Mouse (Mus musculus): ENCODE results near the gene Ugt1a10. TPM values are rescaled to one million over a fixed set of nuclear protein-coding genes. Genes with fewer than 3 reads are reported as not detected.
"Not testable (repeated sequence)": the region's sequence is repeated elsewhere in the genome, so short reads cannot be mapped to it uniquely, and the experiment has no call there.

Ugt1a10 gene
- total RNA-seq, 2 experiments from 2014 or later = not detected

- DNase-seq (ENCODE audit: low spot score in 2 of 2) = peak in 1 of 2 experiments; percentile 28
Observed at GRCm38 (mm10) chr1:88213766-88214461, 158.7 kb downstream of the Ugt1a10 start.

- peak in 1 of 2 experiments; percentile 9 for DNase-seq (ENCODE audit: low spot score in 2 of 2)
Observed at GRCm38 (mm10) chr1:88214462-88214952, 159.3 kb downstream of the Ugt1a10 start.

GRCm38 (mm10) chr1:88215466-88216380, 160.5 kb downstream of the Ugt1a10 start:
- DNase-seq (ENCODE audit: low spot score in 2 of 2) = peak in 1 of 2 experiments; percentile 9

GRCm38 (mm10) chr1:88216551-88216950, 161.4 kb downstream of the Ugt1a10 start:
- peak in 1 of 2 experiments; percentile 10 for DNase-seq (ENCODE audit: low spot score in 2 of 2)

- DNase-seq (ENCODE audit: low spot score in 2 of 2) = peak in 1 of 2 experiments; percentile 15
Observed at GRCm38 (mm10) chr1:88217144-88217543, 162.0 kb downstream of the Ugt1a10 start.

- DNase-seq (ENCODE audit: low spot score in 2 of 2) = peak in 1 of 2 experiments; percentile 13
Observed at GRCm38 (mm10) chr1:88217576-88217975, 162.4 kb downstream of the Ugt1a10 start.

- DNase-seq (ENCODE audit: low spot score in 2 of 2) = peak; percentile 28 to 43
Observed at GRCm38 (mm10) chr1:88218051-88218450, 162.9 kb downstream of the Ugt1a10 start.

GRCm38 (mm10) chr1:88218591-88218990, 163.4 kb downstream of the Ugt1a10 start:
- DNase-seq (ENCODE audit: low spot score in 2 of 2) = no peak

- DNase-seq (ENCODE audit: low spot score in 2 of 2) = peak in 1 of 2 experiments; percentile 22
Observed at GRCm38 (mm10) chr1:88219054-88219453, 163.9 kb downstream of the Ugt1a10 start.

GRCm38 (mm10) chr1:88220336-88220735, 165.1 kb downstream of the Ugt1a10 start:
- DNase-seq (ENCODE audit: low spot score in 2 of 2) = peak in 1 of 2 experiments; percentile 21

- peak in 1 of 2 experiments; percentile 0 for DNase-seq (ENCODE audit: low spot score in 2 of 2)
Observed at GRCm38 (mm10) chr1:88222216-88222615, 167.0 kb downstream of the Ugt1a10 start.

GRCm38 (mm10) chr1:88223011-88223515, 167.9 kb downstream of the Ugt1a10 start:
- DNase-seq (ENCODE audit: low spot score in 2 of 2) = peak; percentile 15 to 21

- peak; percentile 27 to 33 for DNase-seq (ENCODE audit: low spot score in 2 of 2)
Observed at GRCm38 (mm10) chr1:88223591-88223990, 168.4 kb downstream of the Ugt1a10 start.

- peak in 1 of 2 experiments; percentile 21 for DNase-seq (ENCODE audit: low spot score in 2 of 2)
Observed at GRCm38 (mm10) chr1:88224029-88224776, 169.0 kb downstream of the Ugt1a10 start.

GRCm38 (mm10) chr1:88225301-88225700, 170.1 kb downstream of the Ugt1a10 start:
- not testable (repeated sequence) for DNase-seq (ENCODE audit: low spot score in 2 of 2)

GRCm38 (mm10) chr1:88225741-88226140, 170.6 kb downstream of the Ugt1a10 start:
- DNase-seq (ENCODE audit: low spot score in 2 of 2) = peak in 1 of 2 experiments; percentile 16

GRCm38 (mm10) chr1:88226670-88227379, 171.6 kb downstream of the Ugt1a10 start, which contains the start of gene Mroh2a:
Mroh2a (plus strand) TSS chr1:88226986.
- DNase-seq (ENCODE audit: low spot score in 2 of 2) = peak in 1 of 2 experiments; percentile 22

GRCm38 (mm10) chr1:88227482-88227881, 172.3 kb downstream of the Ugt1a10 start:
- DNase-seq (ENCODE audit: low spot score in 2 of 2) = peak in 1 of 2 experiments; percentile 18

- DNase-seq (ENCODE audit: low spot score in 2 of 2) = peak; percentile 30 to 31
Observed at GRCm38 (mm10) chr1:88228121-88228520, 172.9 kb downstream of the Ugt1a10 start.

GRCm38 (mm10) chr1:88229566-88229965, 174.4 kb downstream of the Ugt1a10 start:
- DNase-seq (ENCODE audit: low spot score in 2 of 2) = no peak
